Mouse (Mus musculus) cortical plate, adult 2 months (tissue): Measurements from ENCODE around the gene Ralgapa2.

Experiments used
- CTCF ChIP-seq: fragments of 200-500 bp; IDR thresholded peaks from 2 replicates; pipeline ENCODE4 v1.5.1; 2011; ENCODE audit warnings: mild to moderate bottlenecking, control low read depth, low read length; ENCODE audit not compliant: insufficient read depth; ENCODE audit errors: extremely low read depth
- POLR2A ChIP-seq: fragments of 200-500 bp; IDR thresholded peaks from 2 replicates; pipeline ENCODE4 v1.6.1; 2011; ENCODE audit warnings: mild to moderate bottlenecking, low read length, control low read depth; ENCODE audit not compliant: insufficient read depth; ENCODE audit errors: extremely low read depth

- no peak for TF ChIP-seq CTCF
- TF ChIP-seq POLR2A: no peak
Measured at GRCm38 (mm10) chr2:146258736-146259469, 253.2 kb downstream of the Ralgapa2 start.
